Mouse (Mus musculus) limb, embryonic 12.5 days (tissue): ENCODE data around the gene Atg5. TPM values are rescaled to one million over a fixed set of nuclear protein-coding genes. Genes with fewer than 3 reads are reported as not detected.

Source experiments
- ATAC-seq: fragments of 200-750 bp; cut with Nextera tagmentation; 2 replicates; pipeline ENCODE4 v1.8.0; 2017; ENCODE audit warnings: low read depth, moderate TSS enrichment; ENCODE audit not compliant: insufficient number of reproducible peaks, insufficient read depth, low FRiP score, low TSS enrichment
- H3K27ac ChIP-seq: fragments of 300-500 bp; sonication (generic); 2 replicates; pipeline ENCODE4 v1.5.1; 2016; ENCODE audit warnings: mild to moderate bottlenecking, moderate library complexity
- H3K27me3 ChIP-seq: fragments of 300-500 bp; sonication (generic); 2 replicates; pipeline ENCODE4 v1.6.1; 2016; ENCODE audit warnings: mild to moderate bottlenecking, moderate library complexity
- H3K36me3 ChIP-seq: fragments of 300-500 bp; sonication (generic); 2 replicates; pipeline ENCODE4 v1.6.1; 2016; ENCODE audit warnings: mild to moderate bottlenecking, moderate library complexity
- H3K4me1 ChIP-seq: fragments of 300-500 bp; sonication (generic); replicated peaks from 2 replicates; pipeline ENCODE4 v1.6.1; 2016
- H3K4me2 ChIP-seq: fragments of 300-500 bp; sonication (generic); 2 replicates; pipeline ENCODE4 v1.6.1; 2016; ENCODE audit warnings: mild to moderate bottlenecking, moderate library complexity
- H3K4me3 ChIP-seq: fragments of 300-500 bp; sonication (generic); replicated peaks from 2 replicates; pipeline ENCODE4 v1.5.1; 2016; ENCODE audit warnings: mild to moderate bottlenecking
- H3K9ac ChIP-seq: fragments of 300-500 bp; sonication (generic); replicated peaks from 2 replicates; pipeline ENCODE4 v1.6.1; 2016; ENCODE audit warnings: mild to moderate bottlenecking, moderate library complexity
- H3K9me3 ChIP-seq: fragments of 300-500 bp; sonication (generic); 2 replicates; pipeline ENCODE4 v1.6.1; 2016; ENCODE audit warnings: mild to moderate bottlenecking, moderate library complexity
- WGBS: fragments of 180-500 bp; shearing (Covaris S2); methylation state at CpG from one replicate; pipeline ENCODE4 v1.1.7; 2016; 5-methylcytosine and 5-hydroxymethylcytosine counted together
- polyA plus RNA-seq: library from polyadenylated mRNA; unstranded; fragments of >200 nt; fragmentation: Nextera tagmentation; extraction: Ambion mirVana; gene quantifications from 2 replicates; pipeline ENCODE4 v1.2.1, GENCODE M21; 2016

The Atg5 gene
- polyA plus RNA-seq, 1 experiment from 2014 or later = 48.5 TPM

- no peak overlapping the region for H3K4me2 ChIP-seq
- no peak for ATAC-seq
- H3K4me3 ChIP-seq = no peak overlapping the region
These were observed 47.1 kb downstream of the Atg5 start for GRCm38 (mm10) chr10:44315276-44315675.

GRCm38 (mm10) chr10:44316280-44317270 lies 48.4 kb downstream of the Atg5 start:
- H3K4me3 ChIP-seq = no peak overlapping the region
- no peaks in the 10 kb centered on the region for H3K27me3 ChIP-seq
- H3K9ac ChIP-seq = no peak overlapping the region
- H3K4me1 ChIP-seq = peaks cover 5% of the 10 kb centered on the region
- no peak overlapping the region for H3K4me2 ChIP-seq
- H3K27ac ChIP-seq = no peak overlapping the region
- no peaks in the 10 kb centered on the region for H3K9me3 ChIP-seq
- ATAC-seq = no peak
- WGBS = 84% methylated on average over 14 of the region's 14 CpGs
- peaks cover 20% of the 10 kb centered on the region for H3K36me3 ChIP-seq

More at GRCm38 (mm10) chr10:44315276-44315675, 47.1 kb downstream of the Atg5 start:
- Histone ChIP-seq H3K27ac (no peak overlapping the region), H3K9me3 (no peaks in the 10 kb centered on the region), H3K9ac (no peak overlapping the region), H3K4me1 (no peaks in the 10 kb centered on the region; the same call in 1 of the 2 replicates), H3K36me3 (peaks cover 15% of the 10 kb centered on the region), H3K27me3 (no peaks in the 10 kb centered on the region)
- 47% methylated on average over 5 of the region's 5 CpGs for WGBS

- Histone ChIP-seq H3K9me3 (no peaks in the 10 kb centered on the region), H3K27ac (peak overlapping the region; percentile 62)
These were observed 54.0 kb downstream of the Atg5 start for GRCm38 (mm10) chr10:44322166-44322565.

GRCm38 (mm10) chr10:44323070-44323775 lies 55.1 kb downstream of the Atg5 start:
- H3K4me1 ChIP-seq = peaks cover 12% of the 10 kb centered on the region
- ATAC-seq = no peak
- 83% methylated on average over 9 of the region's 9 CpGs for WGBS
- H3K36me3 ChIP-seq = peaks cover 10% of the 10 kb centered on the region
- H3K4me2 ChIP-seq = no peak overlapping the region
- H3K27me3 ChIP-seq = no peaks in the 10 kb centered on the region
- H3K27ac ChIP-seq = no peak overlapping the region
- no peak overlapping the region for H3K9ac ChIP-seq
- H3K9me3 ChIP-seq = no peaks in the 10 kb centered on the region
- no peak overlapping the region for H3K4me3 ChIP-seq

More at GRCm38 (mm10) chr10:44322166-44322565, 54.0 kb downstream of the Atg5 start:
- peaks cover 12% of the 10 kb centered on the region for H3K36me3 ChIP-seq
- H3K27me3 ChIP-seq = no peaks in the 10 kb centered on the region
- no peak for ATAC-seq
- H3K9ac ChIP-seq = no peak overlapping the region
- WGBS = 17% methylated on average over 1 of the region's 1 CpGs
- no peak overlapping the region for H3K4me3 ChIP-seq
- peaks cover 12% of the 10 kb centered on the region for H3K4me1 ChIP-seq
- no peak overlapping the region for H3K4me2 ChIP-seq

- Histone ChIP-seq H3K36me3 (peaks cover 10% of the 10 kb centered on the region), H3K4me1 (peaks cover 12% of the 10 kb centered on the region), H3K9me3 (no peaks in the 10 kb centered on the region), H3K4me2 (no peak overlapping the region), H3K4me3 (no peak overlapping the region), H3K9ac (no peak overlapping the region), H3K27ac (no peak overlapping the region), H3K27me3 (no peaks in the 10 kb centered on the region)
- ATAC-seq = no peak
- WGBS = 90% methylated on average over 8 of the region's 8 CpGs
These were observed 55.7 kb downstream of the Atg5 start for GRCm38 (mm10) chr10:44323836-44324235.

GRCm38 (mm10) chr10:44325551-44326500 lies 57.7 kb downstream of the Atg5 start:
- H3K9ac ChIP-seq = no peak overlapping the region
- H3K27me3 ChIP-seq = no peaks in the 10 kb centered on the region
- no peaks in the 10 kb centered on the region for H3K9me3 ChIP-seq
- WGBS = 73% methylated on average over 13 of the region's 13 CpGs
- no peak overlapping the region for H3K27ac ChIP-seq
- no peak for ATAC-seq
- H3K4me2 ChIP-seq = no peak overlapping the region
- no peak overlapping the region for H3K4me3 ChIP-seq
- H3K36me3 ChIP-seq = peaks cover 5% of the 10 kb centered on the region
- peaks cover 12% of the 10 kb centered on the region for H3K4me1 ChIP-seq

- no peak overlapping the region for H3K27ac ChIP-seq
- H3K9me3 ChIP-seq = no peaks in the 10 kb centered on the region
- no peak overlapping the region for H3K9ac ChIP-seq
- H3K27me3 ChIP-seq = no peaks in the 10 kb centered on the region
- 91% methylated on average over 9 of the region's 9 CpGs for WGBS
- H3K4me1 ChIP-seq = peaks cover 2% of the 10 kb centered on the region; the same call in 1 of the 2 replicates
- no peak for ATAC-seq
- no peak overlapping the region for H3K4me3 ChIP-seq
- no peaks in the 10 kb centered on the region; the same call in 1 of the 2 replicates for H3K36me3 ChIP-seq
- no peak overlapping the region for H3K4me2 ChIP-seq
These were observed 58.9 kb downstream of the Atg5 start for GRCm38 (mm10) chr10:44327057-44327456.

- H3K9me3 ChIP-seq = no peaks in the 10 kb centered on the region
- WGBS = 59% methylated on average over 3 of the region's 3 CpGs
- no peaks in the 10 kb centered on the region for H3K27me3 ChIP-seq
- ATAC-seq = no peak
- H3K4me3 ChIP-seq = no peak overlapping the region
- H3K4me2 ChIP-seq = no peak overlapping the region
- H3K4me1 ChIP-seq = no peaks in the 10 kb centered on the region
- H3K36me3 ChIP-seq = no peaks in the 10 kb centered on the region; the same call in 1 of the 2 replicates
- no peak overlapping the region for H3K27ac ChIP-seq
- H3K9ac ChIP-seq = no peak overlapping the region
These were observed 60.2 kb downstream of the Atg5 start for GRCm38 (mm10) chr10:44328347-44328746.

- ATAC-seq = no peak
- Histone ChIP-seq H3K9me3 (no peaks in the 10 kb centered on the region), H3K27ac (no peak overlapping the region), H3K27me3 (no peaks in the 10 kb centered on the region), H3K4me2 (no peak overlapping the region), H3K4me3 (no peak overlapping the region), H3K4me1 (no peaks in the 10 kb centered on the region), H3K9ac (no peak overlapping the region), H3K36me3 (0 out of 2 replicates have a peak, but pooled peaks cover under 1% of the 10 kb centered on the region)
- 93% methylated on average over 1 of the region's 1 CpGs for WGBS
These were observed 62.6 kb downstream of the Atg5 start for GRCm38 (mm10) chr10:44330717-44331116.

- Histone ChIP-seq H3K9me3 (no peaks in the 10 kb centered on the region), H3K9ac (no peak overlapping the region), H3K4me2 (no peak overlapping the region), H3K27me3 (no peaks in the 10 kb centered on the region), H3K27ac (no peak overlapping the region), H3K36me3 (peaks cover 8% of the 10 kb centered on the region; the same call in 1 of the 2 replicates), H3K4me3 (no peak overlapping the region), H3K4me1 (no peaks in the 10 kb centered on the region)
- ATAC-seq = no peak
- 60% methylated on average over 2 of the region's 2 CpGs for WGBS
These were observed 63.3 kb downstream of the Atg5 start for GRCm38 (mm10) chr10:44331469-44331868.
